Mouse (Mus musculus) thymus, adult 2 months (tissue): ENCODE measurements around the gene Ldhc. TPM values are rescaled to one million over a fixed set of nuclear protein-coding genes. Genes with fewer than 3 reads are reported as not detected.
A peak's percentile ranks its signal among the peaks of the same experiment; 100 is the strongest.

Source experiments
- DNase-seq: peaks from one replicate; pipeline ENCODE4 v3.0.0; 2021
- H3K27ac ChIP-seq: fragments of 200-500 bp; 2 replicates; pipeline ENCODE4 v1.5.1; 2012; ENCODE audit warnings: low read length, control low read depth; ENCODE audit not compliant: control insufficient read depth, insufficient read depth
- H3K27me3 ChIP-seq: fragments of 200-500 bp; 2 replicates; pipeline ENCODE4 v1.6.1; 2012; ENCODE audit warnings: mild to moderate bottlenecking, low read length, moderate library complexity, mixed read lengths; ENCODE audit not compliant: control insufficient read depth, insufficient read depth
- H3K36me3 ChIP-seq: fragments of 200-500 bp; 2 replicates; pipeline ENCODE4 v1.6.1; 2012; ENCODE audit warnings: mild to moderate bottlenecking, low read length, moderate library complexity; ENCODE audit not compliant: control insufficient read depth, insufficient read depth
- H3K4me1 ChIP-seq: fragments of 200-500 bp; replicated peaks from 2 replicates; pipeline ENCODE4 v1.6.1; 2012; ENCODE audit warnings: low read length; ENCODE audit not compliant: control insufficient read depth, insufficient read depth
- H3K4me3 ChIP-seq: fragments of 200-500 bp; 2 replicates; pipeline ENCODE4 v1.5.1; 2012; ENCODE audit warnings: mild to moderate bottlenecking, low read length, control low read depth, moderate library complexity; ENCODE audit not compliant: control insufficient read depth, insufficient read depth
- CTCF ChIP-seq: fragments of 200-500 bp; IDR thresholded peaks from 2 replicates; pipeline ENCODE4 v1.5.1; 2012; ENCODE audit warnings: mild to moderate bottlenecking, control low read depth, low read length, moderate library complexity, borderline replicate concordance; ENCODE audit not compliant: control insufficient read depth, poor library complexity, insufficient read depth; ENCODE audit errors: extremely low read depth
- POLR2A ChIP-seq: fragments of 200-500 bp; IDR thresholded peaks from 2 replicates; pipeline ENCODE4 v1.6.1; 2012; ENCODE audit warnings: mild to moderate bottlenecking, low read length, control low read depth, moderate library complexity; ENCODE audit not compliant: control insufficient read depth, poor library complexity, insufficient read depth; ENCODE audit errors: extremely low read depth
- whole genome bisulfite sequencing: fragments of 180-500 bp; shearing (Covaris S2); methylation state at CpG from one replicate; pipeline ENCODE4 v1.1.7; 2018; 5-methylcytosine and 5-hydroxymethylcytosine counted together
- polyA plus RNA-seq: library from polyadenylated mRNA; depleted of rRNA; stranded (reverse); fragments of >200 nt; gene quantifications from 2 replicates; pipeline ENCODE4 v1.2.3, GENCODE M21; 2012

Gene Ldhc
- polyA plus RNA-seq, 1 experiment = 0.20 TPM

GRCm38 (mm10) chr7:46840326-46840725 is 20.7 kb upstream of the Ldhc start:
- 85% methylated on average over 4 of the region's 4 CpGs for WGBS
- peaks cover 35% of the 10 kb centered on the region for H3K4me1 ChIP-seq
- no peak for DNase-seq
- no peak for TF ChIP-seq CTCF
- no peaks in the 10 kb centered on the region for H3K27me3 ChIP-seq
- H3K4me3 ChIP-seq = no peak overlapping the region
- H3K27ac ChIP-seq = no peak overlapping the region
- H3K36me3 ChIP-seq = no peaks in the 10 kb centered on the region

GRCm38 (mm10) chr7:46840787-46841525 is 20.0 kb upstream of the Ldhc start, which contains the start of gene Ldha:
Gene Ldha, plus strand, starts transcription at chr7:46841475.
- no peaks in the 10 kb centered on the region for H3K36me3 ChIP-seq
- peaks cover 36% of the 10 kb centered on the region for H3K4me1 ChIP-seq
- no peak within 1 kb of the TSS for H3K4me3 ChIP-seq
- H3K27ac ChIP-seq = no peak within 1 kb of the TSS
- H3K27me3 ChIP-seq = no peaks in the 10 kb centered on the region
- 51% methylated on average over 6 of the region's 6 CpGs for WGBS
- DNase-seq = no peak
- TF ChIP-seq POLR2A = no peak
- TF ChIP-seq CTCF = no peak

- H3K4me3 ChIP-seq = no peak overlapping the region
- TF ChIP-seq CTCF (no peak), POLR2A (no peak)
- 79% methylated on average over 5 of the region's 5 CpGs for WGBS
- H3K27ac ChIP-seq = no peak overlapping the region
- H3K36me3 ChIP-seq = no peaks in the 10 kb centered on the region
- H3K4me1 ChIP-seq = peaks cover 42% of the 10 kb centered on the region
- no peak for DNase-seq
- no peaks in the 10 kb centered on the region for H3K27me3 ChIP-seq
These were observed 18.7 kb upstream of the Ldhc start for GRCm38 (mm10) chr7:46842278-46842677.

GRCm38 (mm10) chr7:46843576-46843975 is 17.4 kb upstream of the Ldhc start:
- H3K4me1 ChIP-seq = peaks cover 33% of the 10 kb centered on the region
- no peaks in the 10 kb centered on the region for H3K27me3 ChIP-seq
- H3K36me3 ChIP-seq = no peaks in the 10 kb centered on the region; the same call in 1 of the 2 replicates
- TF ChIP-seq CTCF = no peak
- no peak for TF ChIP-seq POLR2A
- 96% methylated on average over 4 of the region's 4 CpGs for WGBS
- DNase-seq = no peak
- no peak overlapping the region for H3K4me3 ChIP-seq
- no peak overlapping the region for H3K27ac ChIP-seq

GRCm38 (mm10) chr7:46845211-46845977 is 15.6 kb upstream of the Ldhc start:
- Histone ChIP-seq H3K36me3 (peaks cover 16% of the 10 kb centered on the region), H3K27ac (peak overlapping the region; percentile 71), H3K27me3 (no peaks in the 10 kb centered on the region), H3K4me1 (peaks cover 19% of the 10 kb centered on the region), H3K4me3 (peak overlapping the region; percentile 73)
- TF ChIP-seq CTCF = no peak
- peak; percentile 96 for TF ChIP-seq POLR2A
- WGBS = 1% methylated on average over 51 of the region's 51 CpGs
- DNase-seq = peak; percentile 92

- WGBS = 0% methylated on average over 36 of the region's 36 CpGs
- DNase-seq = peak; percentile 63
- Histone ChIP-seq H3K36me3 (peaks cover 22% of the 10 kb centered on the region), H3K4me1 (peaks cover 14% of the 10 kb centered on the region), H3K27ac (peak overlapping the region; percentile 71), H3K27me3 (no peaks in the 10 kb centered on the region), H3K4me3 (peak overlapping the region; percentile 73)
- TF ChIP-seq POLR2A (no peak), CTCF (no peak)
These were observed 15.0 kb upstream of the Ldhc start for GRCm38 (mm10) chr7:46845978-46846485.
